Mouse (Mus musculus): ENCODE data around the gene Zfp36l2.

GRCm38 (mm10) chr17:84152976-84153786 lies 34.6 kb downstream of the Zfp36l2 start:
- TF ChIP-seq CTCF (IDR thresholded peaks at IDR 0.05; ENCODE audit: control insufficient read depth, insufficient read depth, insufficient replicate concordance, low read depth, low read length) (no peak), POLR2A (IDR thresholded peaks at IDR 0.05; ENCODE audit: control insufficient read depth, low read depth, low read length) (no peak)
